Mouse (Mus musculus): ENCODE results near the gene Galntl6. TPM values are rescaled to one million over a fixed set of nuclear protein-coding genes. Genes with fewer than 3 reads are reported as not detected.

Gene Galntl6
- total and polyA plus RNA-seq, 3 experiments = not detected

GRCm38 (mm10) chr8:57918720-57919640 lies 993.5 kb downstream of the Galntl6 start (continued):
- TF ChIP-seq CHD2 (IDR thresholded peaks at IDR 0.05; ENCODE audit: low read length) = no peak

- dilution Hi-C loops (cut with MboI; ENCODE audit: extremely low pct_ligation_motif_present, extremely low pct_unique_long_range_greater_than_20kb, low sequenced_read_pairs) = no loop called here
- no peaks in the 10 kb centered on the region for H3K36me3 ChIP-seq (replicated peaks in 1 of 2; ENCODE audit: control insufficient read depth in 1 of 2, insufficient read depth in 1 of 2, low read length in 1 of 2)
- no peaks in the 10 kb centered on the region for H3K79me2 ChIP-seq (replicated peaks; ENCODE audit: control insufficient read depth, extremely low read depth, insufficient read depth, poor library complexity, severe bottlenecking)
- TF ChIP-seq CHD2 (IDR thresholded peaks at IDR 0.05; ENCODE audit: low read length) (no peak), USF2 (conservative IDR thresholded peaks at IDR 0.05; ENCODE audit: low read depth, low read length) (no peak), POLR2A (IDR thresholded peaks at IDR 0.05; ENCODE audit: low read depth, low read length) (no peak), JUN (IDR thresholded peaks at IDR 0.05; ENCODE audit: insufficient read depth, low read depth, low read length) (no peak), MEF2A (IDR thresholded peaks at IDR 0.05; ENCODE audit: borderline replicate concordance, low read depth, low read length) (no peak), E2F4 (IDR thresholded peaks at IDR 0.05; ENCODE audit: insufficient replicate concordance, low read depth, low read length) (no peak), HCFC1 (IDR thresholded peaks at IDR 0.05; ENCODE audit: low read depth, low read length) (no peak), USF1 (IDR thresholded peaks at IDR 0.05; ENCODE audit: low read depth, low read length) (no peak), POLR2AphosphoS2 (IDR thresholded peaks at IDR 0.05; ENCODE audit: low read depth, low read length) (no peak), JUND (conservative IDR thresholded peaks at IDR 0.05; ENCODE audit: low read depth, low read length) (no peak), MXI1 (IDR thresholded peaks at IDR 0.05; ENCODE audit: low read depth, low read length) (no peak), ZMIZ1 (IDR thresholded peaks at IDR 0.05; ENCODE audit: low read depth, low read length) (no peak), MAZ (IDR thresholded peaks at IDR 0.05; ENCODE audit: low read depth, low read length) (no peak), ZKSCAN1 (IDR thresholded peaks at IDR 0.05; ENCODE audit: borderline replicate concordance, low read depth, low read length) (no peak), IRF4 (IDR thresholded peaks at IDR 0.05; ENCODE audit: low read depth, low read length) (no peak), RAD21 (IDR thresholded peaks at IDR 0.05; ENCODE audit: low read depth, low read length) (no peak), NRF1 (IDR thresholded peaks at IDR 0.05; ENCODE audit: low read depth, low read length) (no peak), TCF12 (IDR thresholded peaks at IDR 0.05; ENCODE audit: low read depth, low read length) (no peak), PAX5 (IDR thresholded peaks at IDR 0.05; ENCODE audit: low read length) (no peak)
- H3K27ac ChIP-seq (ENCODE audit: insufficient read depth, low read depth) = no peak overlapping the region
- H3K4me1 ChIP-seq (ENCODE audit: control insufficient read depth in 1 of 2, insufficient read depth in 2 of 2) = no peaks in the 10 kb centered on the region
- H3K9me3 ChIP-seq (replicated peaks; ENCODE audit: low read length) = no peaks in the 10 kb centered on the region
- no peak overlapping the region for H3K9ac ChIP-seq (ENCODE audit: insufficient read depth, low read depth)
- H3K27me3 ChIP-seq (replicated peaks) = no peaks in the 10 kb centered on the region
- in situ Hi-C loops (cut with MboI; ENCODE audit: low pct_ligation_motif_present, low pct_unique_long_range_greater_than_20kb, low sequenced_read_pairs) = no loop called here
- H3K4me2 ChIP-seq (ENCODE audit: insufficient read depth, low read depth, poor library complexity, severe bottlenecking) = peak overlapping the region; percentile 32; the same call in 1 of the 2 replicates
- H3K4me3 ChIP-seq (replicated peaks in 1 of 3; ENCODE audit: low read depth in 2 of 3, low read length in 2 of 3, poor library complexity in 1 of 3) = no peak overlapping the region
- no peak for DNase-seq (ENCODE audit: extremely low read depth)
These were observed 1019.1 kb downstream of the Galntl6 start for GRCm38 (mm10) chr8:57893360-57893759.

Data from CH12.LX (cell line).